9 mouse cellular contexts compared by ENCODE assay signal in genomic region chr6:40235793-40236470, GRCm38 (mm10).
DNase-seq lines count a peak whose midpoint lies in the region; ATAC-seq and TF ChIP-seq lines count a peak whose summit lies in the region.
"Had no signal": no experiment of that assay in that cellular context is flagged by ENCODE, and none has a peak within 500 bp of the region (broad histone marks: within the 10 kb centered on the region; RNA-seq: fewer than 3 reads in every experiment).

No protein-coding gene starts in this region.

- H3K4me3 ChIP-seq in kidney, embryonic 16.5 days (ENCODE audit: low read length), result no peak overlapping the region
- H3K4me3 ChIP-seq in bone marrow, adult 2 months (replicated peaks; ENCODE audit: control insufficient read depth, low read depth, low read length), result no peak overlapping the region
- H3K4me3 ChIP-seq in hindbrain, embryonic 14.5 days (replicated peaks; ENCODE audit: low read length), result no peak overlapping the region
- H3K4me3 ChIP-seq: embryonic facial prominence, embryonic 15.5 days had no signal

- no peak overlapping the region for H3K9ac ChIP-seq in kidney, embryonic 16.5 days (replicated peaks; ENCODE audit: low read length)
- H3K9ac ChIP-seq in hindbrain, embryonic 14.5 days, result no peak overlapping the region
- H3K9ac ChIP-seq: embryonic facial prominence, embryonic 15.5 days had no signal

- TF ChIP-seq CTCF in bone marrow, adult 2 months (IDR thresholded peaks at IDR 0.05; ENCODE audit: control insufficient read depth, insufficient read depth, low read length), result peak; percentile 74

- no peak for TF ChIP-seq POLR2A in bone marrow, adult 2 months (IDR thresholded peaks at IDR 0.05; ENCODE audit: borderline replicate concordance, control insufficient read depth, low read depth, low read length)

- no peak overlapping the region for H3K27ac ChIP-seq in kidney, embryonic 16.5 days (ENCODE audit: low read length)
- no peak overlapping the region for H3K27ac ChIP-seq in bone marrow, adult 2 months (ENCODE audit: control insufficient read depth, insufficient read depth, low read depth, low read length, poor library complexity)
- no peak overlapping the region for H3K27ac ChIP-seq in hindbrain, embryonic 14.5 days
- H3K27ac ChIP-seq: embryonic facial prominence, embryonic 15.5 days had no signal

- H3K4me1 ChIP-seq in kidney, embryonic 16.5 days (ENCODE audit: insufficient read depth, low read length), result no peaks in the 10 kb centered on the region
- no peaks in the 10 kb centered on the region for H3K4me1 ChIP-seq in bone marrow, adult 2 months (ENCODE audit: control insufficient read depth, insufficient read depth, low read length)
- H3K4me1 ChIP-seq in hindbrain, embryonic 14.5 days (replicated peaks; ENCODE audit: control insufficient read depth, insufficient read depth, low read length), result peaks cover 13% of the 10 kb centered on the region; the same call in 1 of the 2 replicates
- H3K4me1 ChIP-seq: embryonic facial prominence, embryonic 15.5 days had no signal

- H3K36me3 ChIP-seq in kidney, embryonic 16.5 days (ENCODE audit: insufficient read depth, low read length), result no peaks in the 10 kb centered on the region
- no peaks in the 10 kb centered on the region for H3K36me3 ChIP-seq in hindbrain, embryonic 14.5 days (replicated peaks; ENCODE audit: control insufficient read depth, insufficient read depth)
- H3K36me3 ChIP-seq: embryonic facial prominence, embryonic 15.5 days had no signal

- intact Hi-C loops in left cerebral cortex, postnatal 10 days (cut with DNase I), result loop anchor here (2.0 kb wide), 1 partner anchor 363 kb away; the partner anchor contains the start of gene Tmem178b

- H3K9me3 ChIP-seq in kidney, embryonic 16.5 days (ENCODE audit: low read length), result no peaks in the 10 kb centered on the region
- H3K9me3 ChIP-seq in hindbrain, embryonic 14.5 days (ENCODE audit: control insufficient read depth, low read length), result no peaks in the 10 kb centered on the region
- H3K9me3 ChIP-seq: embryonic facial prominence, embryonic 15.5 days had no signal

- H3K4me2 ChIP-seq in kidney, embryonic 16.5 days (replicated peaks; ENCODE audit: low read depth, low read length), result no peak overlapping the region
- H3K4me2 ChIP-seq in hindbrain, embryonic 14.5 days (replicated peaks), result no peak overlapping the region
- H3K4me2 ChIP-seq: embryonic facial prominence, embryonic 15.5 days had no signal

- ATAC-seq in kidney, embryonic 16.5 days (ENCODE audit: low FRiP score, low TSS enrichment), result no peak
- no peak for ATAC-seq in hindbrain, embryonic 14.5 days (ENCODE audit: low FRiP score)

- H3K27me3 ChIP-seq in kidney, embryonic 16.5 days (ENCODE audit: insufficient read depth, low read length), result no peaks in the 10 kb centered on the region
- no peaks in the 10 kb centered on the region for H3K27me3 ChIP-seq in hindbrain, embryonic 14.5 days (ENCODE audit: control insufficient read depth, insufficient read depth, low read length)
- H3K27me3 ChIP-seq: embryonic facial prominence, embryonic 15.5 days had no signal

- peak; percentile 40 for DNase-seq in kidney, adult 11 months
- DNase-seq in fibroblast of lung, adult 2 months (ENCODE audit: low read depth), result peak; percentile 7
- peak; percentile 85 for DNase-seq in hindbrain, embryonic 14.5 days (ENCODE audit: low spot score)
- peak; percentile 77 to 78 for DNase-seq in left cerebral cortex, postnatal 10 days (ENCODE audit: extremely low spot score in 1 of 2, low spot score in 2 of 2)
- peak; percentile 37 to 57 for DNase-seq in natural killer cell, adult 2 months (ENCODE audit: low spot score in 2 of 2)
- DNase-seq in testis, postnatal 14 days (ENCODE audit: low spot score), result peak; percentile 73

- WGBS in kidney, embryonic 16.5 days, result 42% methylated on average over 10 of the region's 10 CpGs
- 14% methylated on average over 10 of the region's 10 CpGs for WGBS in bone marrow, adult 2 months
- 42% methylated on average over 10 of the region's 10 CpGs for WGBS in hindbrain, embryonic 14.5 days

Comparison
In these comparisons a context has a peak if more than half of its experiments do, and no peak if none do; other contexts are left out.
1. DNase-seq: peak in every context shown above with its lines; median percentile 85 in hindbrain, embryonic 14.5 days; 78 in left cerebral cortex, postnatal 10 days; 73 in testis, postnatal 14 days; 47 in natural killer cell, adult 2 months; 40 in kidney, adult 11 months; 7 in fibroblast of lung, adult 2 months.